Mouse (Mus musculus): ENCODE measurements around the gene Ormdl3. TPM values are rescaled to one million over a fixed set of nuclear protein-coding genes. Genes with fewer than 3 reads are reported as not detected.

The Ormdl3 gene
- total RNA-seq, 2 experiments from 2014 or later: 21.7 to 38.6 TPM

Other genes starting within 250 kb of the Ormdl3 start
- not detected in 2 replicates for gene Ppp1r1b, start 239.0 kb downstream of the Ormdl3 start, total RNA-seq (2014; fragmentation: Nextera tagmentation)
- not detected in 2 replicates for gene Ppp1r1b, start 239.0 kb downstream of the Ormdl3 start, total RNA-seq (2017)
- gene Stard3, start 229.0 kb downstream of the Ormdl3 start, total RNA-seq (2014; fragmentation: Nextera tagmentation): 11.9 and 28.5 TPM in 2 replicates
- gene Stard3, start 229.0 kb downstream of the Ormdl3 start, total RNA-seq (2017): 10.6 and 18.2 TPM in 2 replicates
- gene Tcap, start 203.6 kb downstream of the Ormdl3 start, total RNA-seq (2014; fragmentation: Nextera tagmentation): not detected in 2 replicates
- gene Tcap, start 203.6 kb downstream of the Ormdl3 start, total RNA-seq (2017): not detected in 2 replicates
- not detected in 2 replicates for gene Pnmt, start 200.9 kb downstream of the Ormdl3 start, total RNA-seq (2014; fragmentation: Nextera tagmentation)
- gene Pnmt, start 200.9 kb downstream of the Ormdl3 start, total RNA-seq (2017): not detected in 2 replicates
- 6.4 and 10.6 TPM in 2 replicates for gene Pgap3, start 186.9 kb downstream of the Ormdl3 start, total RNA-seq (2014; fragmentation: Nextera tagmentation)
- gene Pgap3, start 186.9 kb downstream of the Ormdl3 start, total RNA-seq (2017): 1.6 and 5.4 TPM in 2 replicates
- not detected in 2 replicates for gene Erbb2, start 174.9 kb downstream of the Ormdl3 start, total RNA-seq (2014; fragmentation: Nextera tagmentation)
- not detected in 2 replicates for gene Erbb2, start 174.9 kb downstream of the Ormdl3 start, total RNA-seq (2017)
- gene Mien1, start 148.4 kb downstream of the Ormdl3 start, total RNA-seq (2014; fragmentation: Nextera tagmentation): 75.6 and 75.9 TPM in 2 replicates
- 15.7 and 32.3 TPM in 2 replicates for gene Mien1, start 148.4 kb downstream of the Ormdl3 start, total RNA-seq (2017)
- gene Grb7, start 141.0 kb downstream of the Ormdl3 start, total RNA-seq (2014; fragmentation: Nextera tagmentation): 0.82 and 1.7 TPM in 2 replicates
- gene Grb7, start 141.0 kb downstream of the Ormdl3 start, total RNA-seq (2017): not detected in 2 replicates
- 3.1 and 12.1 TPM in 2 replicates for gene Ikzf3, start 41.3 kb downstream of the Ormdl3 start, total RNA-seq (2014; fragmentation: Nextera tagmentation)
- gene Ikzf3, start 41.3 kb downstream of the Ormdl3 start, total RNA-seq (2017): 0.46 and 1.9 TPM in 2 replicates
- gene Zpbp2, start 36.3 kb downstream of the Ormdl3 start, total RNA-seq (2014; fragmentation: Nextera tagmentation): 5.0 TPM in 1 of 2 replicates, not detected in the other
- 0.99 TPM in 1 of 2 replicates, not detected in the other for gene Zpbp2, start 36.3 kb downstream of the Ormdl3 start, total RNA-seq (2017)
- not detected in 2 replicates for gene Lrrc3c, start 10.9 kb upstream of the Ormdl3 start, total RNA-seq (2014; fragmentation: Nextera tagmentation)
- gene Lrrc3c, start 10.9 kb upstream of the Ormdl3 start, total RNA-seq (2017): not detected in 2 replicates
- 1.1 TPM in 1 of 2 replicates, not detected in the other for gene Gm12355, start 38.3 kb upstream of the Ormdl3 start, total RNA-seq (2014; fragmentation: Nextera tagmentation)
- 1.4 and 3.9 TPM in 2 replicates for gene Gm12355, start 38.3 kb upstream of the Ormdl3 start, total RNA-seq (2017)
- not detected in 2 replicates for gene Gsdma3, start 39.0 kb upstream of the Ormdl3 start, total RNA-seq (2014; fragmentation: Nextera tagmentation)
- gene Gsdma3, start 39.0 kb upstream of the Ormdl3 start, total RNA-seq (2017): not detected in 2 replicates
- gene Gsdma2, start 59.4 kb upstream of the Ormdl3 start, total RNA-seq (2014; fragmentation: Nextera tagmentation): not detected in 2 replicates
- gene Gsdma2, start 59.4 kb upstream of the Ormdl3 start, total RNA-seq (2017): not detected in 2 replicates
- gene Gsdma, start 77.0 kb upstream of the Ormdl3 start, total RNA-seq (2014; fragmentation: Nextera tagmentation): not detected in 2 replicates
- gene Gsdma, start 77.0 kb upstream of the Ormdl3 start, total RNA-seq (2017): 0.42 and 0.57 TPM in 2 replicates
- gene Psmd3, start 95.2 kb upstream of the Ormdl3 start, total RNA-seq (2014; fragmentation: Nextera tagmentation): 117 and 124 TPM in 2 replicates
- gene Psmd3, start 95.2 kb upstream of the Ormdl3 start, total RNA-seq (2017): 84.5 and 117 TPM in 2 replicates
- not detected in 2 replicates for gene Csf3, start 113.9 kb upstream of the Ormdl3 start, total RNA-seq (2014; fragmentation: Nextera tagmentation)
- gene Csf3, start 113.9 kb upstream of the Ormdl3 start, total RNA-seq (2017): not detected in 2 replicates
- 62.2 and 78.6 TPM in 2 replicates for gene Med24, start 142.1 kb upstream of the Ormdl3 start, total RNA-seq (2014; fragmentation: Nextera tagmentation)
- 30.1 and 42.7 TPM in 2 replicates for gene Med24, start 142.1 kb upstream of the Ormdl3 start, total RNA-seq (2017)
- 47.5 and 51.0 TPM in 2 replicates for gene Thra, start 153.3 kb upstream of the Ormdl3 start, total RNA-seq (2014; fragmentation: Nextera tagmentation)
- gene Thra, start 153.3 kb upstream of the Ormdl3 start, total RNA-seq (2017): 20.4 and 23.3 TPM in 2 replicates
- gene Nr1d1, start 188.0 kb upstream of the Ormdl3 start, total RNA-seq (2014; fragmentation: Nextera tagmentation): 4.1 and 8.0 TPM in 2 replicates
- gene Nr1d1, start 188.0 kb upstream of the Ormdl3 start, total RNA-seq (2017): 0.34 and 1.3 TPM in 2 replicates
- 58.6 and 74.8 TPM in 2 replicates for gene Msl1, start 208.1 kb upstream of the Ormdl3 start, total RNA-seq (2014; fragmentation: Nextera tagmentation)
- gene Msl1, start 208.1 kb upstream of the Ormdl3 start, total RNA-seq (2017): 57.8 and 68.3 TPM in 2 replicates
- gene Casc3, start 217.5 kb upstream of the Ormdl3 start, total RNA-seq (2014; fragmentation: Nextera tagmentation): 47.6 and 51.8 TPM in 2 replicates
- gene Casc3, start 217.5 kb upstream of the Ormdl3 start, total RNA-seq (2017): 37.4 and 53.5 TPM in 2 replicates
- gene Rapgefl1, start 249.4 kb upstream of the Ormdl3 start, total RNA-seq (2014; fragmentation: Nextera tagmentation): 2.2 TPM in 1 of 2 replicates, not detected in the other
- 1.7 TPM in 1 of 2 replicates, not detected in the other for gene Rapgefl1, start 249.4 kb upstream of the Ormdl3 start, total RNA-seq (2017)